Mouse (Mus musculus): Measurements from ENCODE around the gene Sec13. TPM values are rescaled to one million over a fixed set of nuclear protein-coding genes. Genes with fewer than 3 reads are reported as not detected.

Gene Sec13
- total RNA-seq (2021): 10 to 100 TPM; 73.4 to 77.3 TPM
- long read RNA-seq, experiment 1, transcript Sec13-201 (9 exons, 1,353 nt): major isoform, 25 of 31 reads
- long read RNA-seq, experiment 1, partial matches to known transcripts: 2 of 31 reads
- long read RNA-seq, experiment 1, other reads (novel, unspliced or antisense): 4 of 31 reads
- long read RNA-seq, experiment 2, transcript Sec13-201 (9 exons, 1,353 nt): major isoform, 62 of 76 reads
- long read RNA-seq, experiment 2, partial matches to known transcripts: 6 of 76 reads
- long read RNA-seq, experiment 2, other reads (novel, unspliced or antisense): 8 of 76 reads

- DNase-seq (ENCODE audit: low spot score in 2 of 2): peak; percentile 84 to 87
- Histone ChIP-seq H3K4me3 (peak within 1 kb of the TSS; percentile 78), H3K27ac (peak within 1 kb of the TSS; percentile 91)
- TF ChIP-seq CTCF (conservative IDR thresholded peaks at IDR 0.05): no peak
Observed at GRCm38 (mm10) chr6:113740236-113741217, at the start of gene Sec13. Sec13 (minus strand) TSS chr6:113740743.

GRCm38 (mm10) chr6:113787459-113787968, 47.0 kb upstream of the Sec13 start:
- Histone ChIP-seq H3K27ac (peak overlapping the region; percentile 46; the same call in 1 of the 2 replicates), H3K4me3 (no peak overlapping the region)
- no peak for TF ChIP-seq CTCF (conservative IDR thresholded peaks at IDR 0.05)
- DNase-seq (ENCODE audit: low spot score in 2 of 2): no peak

- 0 out of 2 replicates have a peak, but pooled peaks have one; percentile 10 for TF ChIP-seq CTCF (conservative IDR thresholded peaks at IDR 0.05)
- H3K27ac ChIP-seq: no peak overlapping the region
- no peak overlapping the region for H3K4me3 ChIP-seq
- DNase-seq (ENCODE audit: low spot score in 2 of 2): no peak
Observed at GRCm38 (mm10) chr6:113785658-113786057, 45.1 kb upstream of the Sec13 start.

GRCm38 (mm10) chr6:113778229-113778753, 37.7 kb upstream of the Sec13 start:
- no peak for TF ChIP-seq CTCF (conservative IDR thresholded peaks at IDR 0.05)
- H3K4me3 ChIP-seq: no peak overlapping the region
- DNase-seq (ENCODE audit: low spot score in 2 of 2): no peak
- H3K27ac ChIP-seq: peak overlapping the region; percentile 69

- Histone ChIP-seq H3K27ac (peak overlapping the region; percentile 1; the same call in 1 of the 2 replicates), H3K4me3 (no peak overlapping the region)
- DNase-seq (ENCODE audit: low spot score in 2 of 2): peak in 1 of 2 experiments; percentile 45
- TF ChIP-seq CTCF (conservative IDR thresholded peaks at IDR 0.05): no peak
Observed at GRCm38 (mm10) chr6:113768804-113769203, 28.3 kb upstream of the Sec13 start.

- TF ChIP-seq CTCF (conservative IDR thresholded peaks at IDR 0.05): peak; percentile 95
- no peak overlapping the region for H3K4me3 ChIP-seq
- peak overlapping the region; percentile 32; the same call in 1 of the 2 replicates for H3K27ac ChIP-seq
- DNase-seq (ENCODE audit: low spot score in 2 of 2): peak; percentile 46 to 76
Observed at GRCm38 (mm10) chr6:113761644-113762043, 21.1 kb upstream of the Sec13 start.

GRCm38 (mm10) chr6:113749119-113749685, 8.7 kb upstream of the Sec13 start:
- no peak overlapping the region for H3K4me3 ChIP-seq
- no peak for DNase-seq (ENCODE audit: low spot score in 2 of 2)
- TF ChIP-seq CTCF (conservative IDR thresholded peaks at IDR 0.05): no peak

GRCm38 (mm10) chr6:113748351-113748750, 7.8 kb upstream of the Sec13 start:
- Histone ChIP-seq H3K4me3 (no peak overlapping the region), H3K27ac (peak overlapping the region; percentile 2; the same call in 1 of the 2 replicates)
- DNase-seq (ENCODE audit: low spot score in 2 of 2): no peak
- no peak for TF ChIP-seq CTCF (conservative IDR thresholded peaks at IDR 0.05)

More at GRCm38 (mm10) chr6:113749119-113749685, 8.7 kb upstream of the Sec13 start:
- no peak overlapping the region for H3K27ac ChIP-seq

GRCm38 (mm10) chr6:113747284-113747683, 6.7 kb upstream of the Sec13 start:
- Histone ChIP-seq H3K27ac (no peak overlapping the region), H3K4me3 (no peak overlapping the region)
- no peak for TF ChIP-seq CTCF (conservative IDR thresholded peaks at IDR 0.05)
- no peak for DNase-seq (ENCODE audit: low spot score in 2 of 2)

- Histone ChIP-seq H3K4me3 (no peak overlapping the region), H3K27ac (no peak overlapping the region)
- TF ChIP-seq CTCF (conservative IDR thresholded peaks at IDR 0.05): no peak
- no peak for DNase-seq (ENCODE audit: low spot score in 2 of 2)
Observed at GRCm38 (mm10) chr6:113745117-113745516, 4.6 kb upstream of the Sec13 start.

- no peak overlapping the region for H3K4me3 ChIP-seq
- no peak for TF ChIP-seq CTCF (conservative IDR thresholded peaks at IDR 0.05)
- 0 out of 2 replicates have a peak overlapping the region, but pooled peaks have one; percentile 15 for H3K27ac ChIP-seq
- no peak for DNase-seq (ENCODE audit: low spot score in 2 of 2)
Observed at GRCm38 (mm10) chr6:113743111-113743510, 2.6 kb upstream of the Sec13 start.

- H3K27ac ChIP-seq: peak overlapping the region; percentile 47; the same call in 1 of the 2 replicates
- H3K4me3 ChIP-seq: no peak overlapping the region
- no peak for DNase-seq (ENCODE audit: low spot score in 2 of 2)
- TF ChIP-seq CTCF (conservative IDR thresholded peaks at IDR 0.05): no peak
Observed at GRCm38 (mm10) chr6:113742321-113742720, 1.8 kb upstream of the Sec13 start.

Data from layer of hippocampus, adult 2 months (tissue).